Mouse (Mus musculus) testis, postnatal 14 days (tissue): Measurements from ENCODE around the gene Sgcg.

ENCODE experiments used
- DNase-seq: peaks from one replicate; pipeline ENCODE4 v3.0.0; 2021; ENCODE audit warnings: low spot score

The Sgcg gene

GRCm38 (mm10) chr14:61258352-61258751 is at the start of gene Sgcg:
Sgcg (minus strand) TSS chr14:61258490.
- no peak for DNase-seq

- DNase-seq = no peak
Observed at GRCm38 (mm10) chr14:61303969-61304609, 45.8 kb upstream of the Sgcg start.

- DNase-seq = no peak
Observed at GRCm38 (mm10) chr14:61302428-61302827, 44.1 kb upstream of the Sgcg start.

GRCm38 (mm10) chr14:61301323-61301722 is 43.0 kb upstream of the Sgcg start:
- no peak for DNase-seq

GRCm38 (mm10) chr14:61299810-61300209 is 41.5 kb upstream of the Sgcg start:
- DNase-seq = no peak

GRCm38 (mm10) chr14:61294738-61295079 is 36.4 kb upstream of the Sgcg start:
- DNase-seq = peak; percentile 38

GRCm38 (mm10) chr14:61293884-61294737 is 35.8 kb upstream of the Sgcg start:
- peak; percentile 64 for DNase-seq

- DNase-seq = no peak
Observed at GRCm38 (mm10) chr14:61290664-61291063, 32.4 kb upstream of the Sgcg start.

- no peak for DNase-seq
Observed at GRCm38 (mm10) chr14:61288606-61289286, 30.5 kb upstream of the Sgcg start.

- DNase-seq = no peak
Observed at GRCm38 (mm10) chr14:61278676-61279300, 20.5 kb upstream of the Sgcg start.

- DNase-seq = no peak
Observed at GRCm38 (mm10) chr14:61277285-61277684, 19.0 kb upstream of the Sgcg start.

GRCm38 (mm10) chr14:61274414-61275198 is 16.3 kb upstream of the Sgcg start:
- DNase-seq = no peak

GRCm38 (mm10) chr14:61267908-61268475 is 9.7 kb upstream of the Sgcg start:
- DNase-seq = peak; percentile 73

GRCm38 (mm10) chr14:61259084-61259483 is 794 bp upstream of the Sgcg start:
- no peak for DNase-seq

GRCm38 (mm10) chr14:61252596-61253388 is 5.5 kb downstream of the Sgcg start:
- DNase-seq = no peak

GRCm38 (mm10) chr14:61246444-61246843 is 11.8 kb downstream of the Sgcg start:
- no peak for DNase-seq

- no peak for DNase-seq
Observed at GRCm38 (mm10) chr14:61242611-61243010, 15.7 kb downstream of the Sgcg start.

GRCm38 (mm10) chr14:61238751-61239150 is 19.5 kb downstream of the Sgcg start:
- DNase-seq = no peak

GRCm38 (mm10) chr14:61237101-61237654 is 21.1 kb downstream of the Sgcg start:
- DNase-seq = no peak

GRCm38 (mm10) chr14:61235846-61236474 is 22.3 kb downstream of the Sgcg start:
- DNase-seq = no peak
